Mouse (Mus musculus) central nervous system, embryonic 18 days (tissue): ENCODE results near the gene Ang5. TPM values are rescaled to one million over a fixed set of nuclear protein-coding genes. Genes with fewer than 3 reads are reported as not detected.

Experiments
- polyA plus RNA-seq: library from polyadenylated mRNA; depleted of rRNA; stranded (reverse); fragments of >200 nt; gene quantifications from 2 replicates; pipeline ENCODE4 v1.2.3, GENCODE M21; 2012; rRNA removed

Gene Ang5
- not detected in 2 replicates for polyA plus RNA-seq

DNA sequence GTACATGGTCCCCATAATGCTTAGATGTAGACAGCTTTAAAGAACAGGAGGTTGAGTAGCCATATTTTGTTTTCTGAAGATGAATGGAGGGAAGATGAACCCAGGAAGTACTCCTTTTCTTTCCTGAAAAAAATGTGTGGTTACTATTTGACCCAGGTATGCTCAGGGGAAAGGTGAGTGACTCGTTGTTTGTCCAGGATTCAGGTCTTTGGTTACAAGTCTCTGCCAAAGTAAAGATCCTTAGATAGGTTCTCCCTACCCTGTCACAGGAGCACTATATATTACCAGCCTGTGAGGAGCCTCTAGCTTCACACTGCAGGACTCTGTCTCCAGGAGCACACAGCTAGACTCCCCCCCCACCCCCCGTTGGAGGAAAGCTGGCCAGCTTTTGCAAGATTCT, at the start of gene Ang5:
Ang5 (plus strand) TSS at position 301 of the 400 bp plus-strand sequence.

DNA sequence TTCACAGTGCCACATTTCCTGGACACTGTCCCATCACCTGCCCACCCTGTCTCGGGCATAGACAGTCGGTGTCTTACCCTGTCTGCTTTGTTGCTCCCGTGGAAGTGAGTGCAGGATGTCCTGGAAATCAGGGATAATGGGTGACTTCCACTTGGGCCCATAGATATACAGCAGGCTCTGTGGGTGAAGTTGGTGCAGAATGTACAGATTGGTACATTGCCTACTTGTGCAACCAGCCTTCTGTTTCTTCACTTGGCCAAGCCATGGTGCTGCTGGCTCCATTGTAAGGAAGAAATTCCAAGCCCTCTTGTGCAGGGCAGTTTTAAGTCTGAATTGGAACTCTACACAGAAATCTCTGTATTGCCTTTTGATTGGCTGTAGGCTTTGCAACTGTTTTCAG, 33.4 kb upstream of the Ang5 start, which contains the start of gene Ear10:
Ear10 (minus strand) TSS at position 101 of the 400 bp plus-strand sequence.

DNA sequence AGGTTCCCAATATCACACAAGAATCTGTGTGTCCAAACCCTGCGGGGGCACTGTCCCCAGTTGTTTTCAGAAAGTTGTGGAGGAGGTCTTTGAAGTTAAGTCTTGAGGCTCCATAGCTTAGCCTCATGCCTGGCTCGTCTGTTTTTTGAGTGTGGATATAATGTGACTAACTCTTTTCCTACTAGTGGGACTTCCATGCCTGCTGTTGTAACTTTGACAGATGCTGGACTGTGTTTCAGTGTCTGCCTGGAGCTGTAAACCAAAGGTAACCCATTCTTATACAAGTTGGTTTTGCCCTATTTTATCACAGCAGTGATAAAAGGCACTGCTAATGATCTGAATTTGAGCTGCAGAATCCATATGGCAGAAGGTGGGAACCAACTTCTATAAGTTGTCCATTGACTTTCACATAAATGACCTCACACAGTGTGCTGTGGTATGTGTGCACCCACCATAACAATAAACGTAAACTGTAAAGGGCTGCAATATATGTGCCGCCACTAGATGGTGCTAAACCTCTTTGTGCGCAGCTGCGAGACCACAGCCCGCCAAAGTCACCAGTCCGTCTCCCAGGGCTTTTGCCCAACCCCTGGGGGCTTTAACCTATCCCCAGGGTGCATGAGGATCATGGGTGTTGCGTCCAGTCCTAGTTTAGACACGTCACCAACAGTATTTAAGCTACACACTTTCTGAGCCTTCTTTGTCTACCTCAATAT, 32.0 kb upstream of the Ang5 start, which contains the start of gene Gm8113:
Gm8113 (plus strand) TSS at position 703 of the 716 bp plus-strand sequence.

DNA sequence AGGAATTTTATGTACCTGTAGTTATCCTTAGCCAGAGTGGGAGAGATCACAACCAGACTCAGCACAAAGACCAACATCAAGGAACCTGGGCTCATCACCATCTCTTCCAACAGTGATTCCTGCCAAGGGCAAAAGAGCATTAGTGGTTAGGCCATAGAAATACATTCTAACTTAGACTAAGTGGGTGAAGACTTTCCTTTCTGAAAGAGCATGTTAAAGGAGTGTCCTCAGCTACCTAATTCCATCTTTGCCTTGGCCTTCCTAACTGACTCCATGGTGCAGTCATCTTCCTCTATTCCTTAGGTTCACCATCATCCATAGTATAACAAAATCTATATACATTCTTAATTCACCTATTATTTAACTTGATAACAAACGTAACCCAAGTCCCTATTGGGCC, 45.3 kb downstream of the Ang5 start, which contains the start of gene Ang6:
Ang6 (minus strand) TSS at position 101 of the 400 bp plus-strand sequence.

Other genes starting within 250 kb of the Ang5 start
- not detected in 2 replicates for gene Gm16506, start 229.6 kb upstream of the Ang5 start, polyA plus RNA-seq
- not detected in 2 replicates for gene Gm6526, start 209.2 kb upstream of the Ang5 start, polyA plus RNA-seq
- not detected in 2 replicates for gene Gm8180, start 172.3 kb upstream of the Ang5 start, polyA plus RNA-seq
- not detected in 2 replicates for gene Ear1, start 81.6 kb upstream of the Ang5 start, polyA plus RNA-seq
- not detected in 2 replicates for gene Ear10, start 33.5 kb upstream of the Ang5 start, polyA plus RNA-seq
- gene Gm8113, start 31.7 kb upstream of the Ang5 start, polyA plus RNA-seq, result 5.9 TPM in 2 replicates
- not detected in 2 replicates for gene Ang6, start 45.2 kb downstream of the Ang5 start, polyA plus RNA-seq
- gene Ear2, start 145.6 kb downstream of the Ang5 start, polyA plus RNA-seq, result 0.13 TPM in 1 of 2 replicates, not detected in the other
- not detected in 2 replicates for gene Gm3327, start 166.8 kb downstream of the Ang5 start, polyA plus RNA-seq
- gene Gm8212, start 240.6 kb downstream of the Ang5 start, polyA plus RNA-seq, result not detected in 2 replicates